Mouse (Mus musculus) heart, postnatal 0 days (tissue): ENCODE measurements at regions not wholly inside any gene's neighbourhood (a gene's known extent, or its start where the extent isn't known, plus 50 kb on each side); places are given as distances from the start of the nearest gene placed in this dataset.

Experiments
- ATAC-seq: fragments of 200-750 bp; cut with Nextera tagmentation; 2 replicates; pipeline ENCODE4 v1.8.0; 2017; ENCODE audit warnings: low read depth, moderate number of reproducible peaks, moderate library complexity; ENCODE audit not compliant: insufficient read depth
- DNase-seq: peaks from one replicate; pipeline ENCODE4 v3.0.0-alpha.2; 2016; ENCODE audit warnings: low spot score
- H3K27ac ChIP-seq: fragments of 300-500 bp; sonication (generic); 2 replicates; pipeline ENCODE4 v1.5.1; 2014; ENCODE audit warnings: low read depth, mild to moderate bottlenecking
- H3K27me3 ChIP-seq: fragments of 300-500 bp; sonication (generic); 2 replicates; pipeline ENCODE4 v1.6.1; 2014; ENCODE audit warnings: low read length, mixed read lengths; ENCODE audit not compliant: control insufficient read depth, insufficient read depth
- H3K36me3 ChIP-seq: fragments of 300-500 bp; sonication (generic); replicated peaks from 2 replicates; pipeline ENCODE4 v1.6.1; 2014; ENCODE audit warnings: low read length, mixed read lengths; ENCODE audit not compliant: control insufficient read depth, insufficient read depth
- H3K4me1 ChIP-seq: fragments of 300-500 bp; sonication (generic); 2 replicates; pipeline ENCODE4 v1.6.1; 2014; ENCODE audit warnings: antibody characterized with exemption; ENCODE audit not compliant: control insufficient read depth, insufficient read depth
- H3K4me2 ChIP-seq: fragments of 300-500 bp; sonication (generic); 2 replicates; pipeline ENCODE4 v1.6.1; 2014; ENCODE audit warnings: low read depth, mild to moderate bottlenecking, low read length, moderate library complexity
- H3K4me3 ChIP-seq: fragments of 300-500 bp; sonication (generic); 2 replicates; pipeline ENCODE4 v1.5.1; 2014; ENCODE audit warnings: low read depth, low read length
- H3K9ac ChIP-seq: fragments of 300-500 bp; sonication (generic); replicated peaks from 2 replicates; pipeline ENCODE4 v1.6.1; 2014; ENCODE audit warnings: low read depth, low read length, mixed read lengths
- H3K9me3 ChIP-seq: fragments of 300-500 bp; sonication (generic); replicated peaks from 2 replicates; pipeline ENCODE4 v1.6.1; 2016; ENCODE audit warnings: low read length; ENCODE audit not compliant: control insufficient read depth
- CTCF ChIP-seq: IDR thresholded peaks from 2 replicates; pipeline ENCODE4 v1.5.1; 2016; ENCODE audit warnings: antibody characterized with exemption, control low read depth, low read depth
- EP300 ChIP-seq: IDR thresholded peaks from 2 replicates; pipeline ENCODE4 v1.6.1; 2016; ENCODE audit warnings: antibody characterized with exemption, low read depth
- WGBS: fragments of 180-500 bp; shearing (Covaris S2); extraction: QIAGEN DNeasy Blood & Tissue Kit; methylation state at CpG from one replicate; pipeline ENCODE4 v1.1.7; 2014; 5-methylcytosine and 5-hydroxymethylcytosine counted together

DNA sequence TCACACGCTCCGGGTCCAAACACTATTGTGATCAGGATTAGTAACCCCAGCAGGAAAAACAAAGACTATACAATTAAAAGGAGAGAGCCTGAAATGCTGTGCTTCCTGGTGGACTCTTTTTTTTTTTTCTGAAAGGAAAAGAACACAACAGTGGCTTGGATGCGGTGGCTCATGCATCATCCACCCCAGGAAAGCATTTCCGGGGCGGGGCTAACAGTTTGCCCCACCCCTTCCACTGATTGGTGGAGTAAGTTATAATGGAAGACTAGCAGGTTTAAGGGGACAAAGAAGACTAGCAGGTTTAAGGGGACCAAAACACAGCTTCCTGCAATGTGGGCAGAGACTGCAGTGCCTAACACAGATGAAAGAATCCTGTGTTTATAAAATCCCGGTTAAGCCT lies 524.0 kb downstream of the Gm9195 start:
- Histone ChIP-seq H3K4me1 (no peaks in the 10 kb centered on the region), H3K27ac (no peak overlapping the region), H3K4me3 (no peak overlapping the region), H3K4me2 (no peak overlapping the region), H3K9me3 (no peaks in the 10 kb centered on the region), H3K36me3 (no peaks in the 10 kb centered on the region), H3K9ac (no peak overlapping the region), H3K27me3 (no peaks in the 10 kb centered on the region)
- ATAC-seq: no peak
- DNase-seq: no peak
- WGBS: 64% methylated on average over 6 of the region's 6 CpGs
- TF ChIP-seq EP300: no peak
- no peak for TF ChIP-seq CTCF

DNA sequence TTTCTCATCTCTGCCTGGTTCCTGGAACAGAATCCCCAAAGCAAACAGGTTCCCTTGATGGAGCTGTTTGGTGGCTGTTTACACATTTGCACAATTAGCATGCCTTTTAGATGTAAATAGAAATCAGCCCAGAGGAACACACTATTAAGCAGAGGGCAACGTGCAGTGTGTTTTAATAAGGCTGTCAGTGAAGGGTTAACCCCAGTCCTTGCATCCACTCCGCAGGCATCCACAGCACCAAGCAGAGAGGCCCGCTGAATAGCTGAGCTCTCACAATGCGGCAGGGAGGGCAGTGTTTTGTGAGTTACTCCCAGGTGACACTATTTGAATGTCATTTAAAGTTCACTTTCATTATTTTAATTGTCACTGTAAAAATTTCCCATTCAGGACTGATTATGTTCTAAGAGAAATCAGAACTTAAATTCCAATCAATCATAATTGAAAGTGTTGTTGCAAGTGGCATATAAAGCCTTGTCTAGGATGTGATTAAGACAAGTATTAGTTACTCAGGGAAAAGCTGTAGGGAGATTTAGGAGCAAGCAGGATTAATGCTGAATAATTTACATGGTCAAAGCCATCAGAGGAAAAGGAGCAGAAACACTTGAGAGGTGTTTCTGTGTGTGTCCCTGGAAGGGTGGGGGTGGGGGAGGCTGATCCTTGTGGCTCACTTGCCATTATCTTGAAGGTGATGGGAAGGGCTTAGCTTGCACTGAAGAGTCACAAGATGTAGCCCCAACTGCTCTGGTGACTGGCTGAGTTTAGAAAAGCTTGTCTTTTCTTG lies 528.1 kb downstream of the Gm9195 start:
- Histone ChIP-seq H3K36me3 (no peaks in the 10 kb centered on the region), H3K27ac (no peak overlapping the region), H3K27me3 (no peaks in the 10 kb centered on the region), H3K4me2 (no peak overlapping the region), H3K4me1 (no peaks in the 10 kb centered on the region), H3K4me3 (no peak overlapping the region), H3K9ac (no peak overlapping the region), H3K9me3 (no peaks in the 10 kb centered on the region)
- no peak for TF ChIP-seq EP300
- no peak for TF ChIP-seq CTCF
- WGBS: 4% methylated on average over 4 of the region's 4 CpGs
- ATAC-seq: no peak
- no peak for DNase-seq

DNA sequence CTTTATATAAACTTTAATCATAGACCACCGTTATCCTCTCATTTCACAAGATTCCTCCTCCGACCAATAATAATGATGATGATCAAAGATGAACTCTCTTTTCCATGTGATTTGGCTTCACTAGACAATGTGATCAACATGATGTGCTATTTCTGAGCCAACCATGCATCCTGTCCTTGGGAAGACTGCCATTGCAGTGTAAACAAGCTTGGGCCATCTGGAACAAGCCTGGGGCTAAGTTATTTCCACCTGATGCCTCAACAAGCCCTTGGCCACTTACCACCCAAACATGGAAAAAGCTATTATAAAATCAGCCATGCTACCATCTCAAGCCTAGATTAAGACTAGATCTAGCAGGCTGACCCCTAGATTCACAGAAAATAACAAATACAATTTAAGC lies 542.9 kb downstream of the Gm9195 start:
- Histone ChIP-seq H3K4me1 (no peaks in the 10 kb centered on the region), H3K27ac (no peak overlapping the region), H3K9ac (no peak overlapping the region), H3K4me2 (no peak overlapping the region), H3K9me3 (no peaks in the 10 kb centered on the region), H3K36me3 (no peaks in the 10 kb centered on the region), H3K27me3 (no peaks in the 10 kb centered on the region), H3K4me3 (no peak overlapping the region)
- whole genome bisulfite sequencing: 80% methylated on average over 2 of the region's 2 CpGs
- no peak for ATAC-seq
- DNase-seq: no peak
- TF ChIP-seq EP300 (no peak), CTCF (no peak)

DNA sequence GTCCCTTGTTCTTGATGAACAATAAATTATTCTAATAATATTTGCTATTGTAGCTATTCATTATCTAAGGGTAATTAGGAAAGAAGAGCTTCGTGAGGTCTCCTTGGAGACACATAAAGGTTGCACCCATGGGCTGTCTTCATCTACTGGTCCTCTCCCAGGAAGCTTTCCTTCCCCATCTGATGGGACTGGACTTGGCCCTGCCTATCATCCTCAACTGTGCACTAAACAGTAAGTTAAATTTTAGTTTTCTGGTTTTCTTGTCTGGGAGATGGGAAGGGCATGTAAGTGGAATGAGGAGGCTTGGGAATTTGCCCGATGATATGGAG lies 554.5 kb downstream of the Gm9195 start:
- TF ChIP-seq CTCF: no peak
- TF ChIP-seq EP300: no peak
- Histone ChIP-seq H3K36me3 (no peaks in the 10 kb centered on the region), H3K27me3 (no peaks in the 10 kb centered on the region), H3K4me3 (no peak overlapping the region), H3K4me2 (no peak overlapping the region), H3K4me1 (no peaks in the 10 kb centered on the region), H3K9me3 (no peaks in the 10 kb centered on the region), H3K27ac (no peak overlapping the region), H3K9ac (no peak overlapping the region)
- WGBS: 68% methylated on average over 2 of the region's 2 CpGs
- DNase-seq (no peak), ATAC-seq (no peak)

DNA sequence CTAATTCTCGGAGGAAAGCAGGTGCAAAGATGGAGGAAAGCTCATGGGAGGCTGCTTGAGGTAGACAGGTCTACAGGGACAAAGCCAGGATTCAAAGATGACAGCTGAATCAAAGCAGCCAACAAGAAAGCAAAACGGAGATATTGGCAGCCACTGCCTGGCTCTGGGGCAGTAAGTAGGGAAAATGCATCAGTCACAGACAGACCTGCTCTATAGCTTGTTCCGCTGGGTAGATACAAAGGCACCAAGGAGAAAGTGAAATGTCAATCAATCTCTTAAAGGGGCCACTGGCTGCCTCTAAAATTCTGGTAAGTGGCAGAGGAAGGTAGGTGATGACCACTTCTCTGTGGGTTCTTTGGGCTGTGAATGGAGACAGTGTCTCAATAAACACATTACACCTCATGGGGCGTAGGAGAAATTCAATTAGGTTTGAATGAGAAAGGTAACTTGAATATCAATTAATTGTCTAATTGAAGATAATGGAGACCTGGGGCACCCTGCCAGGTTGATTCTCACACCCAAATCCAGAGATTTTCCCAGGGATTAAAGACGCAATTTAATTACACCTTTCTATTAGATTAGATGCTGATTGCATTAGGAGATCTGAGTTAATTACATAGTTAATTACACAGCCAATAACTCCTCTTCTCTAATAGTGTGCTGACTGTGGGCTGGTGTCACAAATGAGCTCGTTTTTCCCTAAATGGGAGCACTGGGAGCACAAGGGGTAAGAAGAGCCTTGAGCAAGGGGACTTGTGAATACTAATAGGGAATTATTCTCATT lies 555.1 kb downstream of the Gm9195 start:
- Histone ChIP-seq H3K36me3 (no peaks in the 10 kb centered on the region), H3K4me2 (no peak overlapping the region), H3K27ac (no peak overlapping the region), H3K9ac (no peak overlapping the region), H3K27me3 (no peaks in the 10 kb centered on the region), H3K4me1 (no peaks in the 10 kb centered on the region), H3K9me3 (no peaks in the 10 kb centered on the region), H3K4me3 (no peak overlapping the region)
- TF ChIP-seq EP300 (no peak), CTCF (no peak)
- ATAC-seq (no peak), DNase-seq (no peak)
- WGBS: 56% methylated on average over 6 of the region's 6 CpGs
